Mouse (Mus musculus) urinary bladder, postnatal 10 days (tissue): ENCODE results near the gene Slc25a33.
A peak's percentile ranks its signal among the peaks of the same experiment; 100 is the strongest.

Experiments
- DNase-seq: peaks from one replicate; pipeline ENCODE4 v3.0.0; 2022; ENCODE audit warnings: low spot score

Slc25a33 gene

DNA sequence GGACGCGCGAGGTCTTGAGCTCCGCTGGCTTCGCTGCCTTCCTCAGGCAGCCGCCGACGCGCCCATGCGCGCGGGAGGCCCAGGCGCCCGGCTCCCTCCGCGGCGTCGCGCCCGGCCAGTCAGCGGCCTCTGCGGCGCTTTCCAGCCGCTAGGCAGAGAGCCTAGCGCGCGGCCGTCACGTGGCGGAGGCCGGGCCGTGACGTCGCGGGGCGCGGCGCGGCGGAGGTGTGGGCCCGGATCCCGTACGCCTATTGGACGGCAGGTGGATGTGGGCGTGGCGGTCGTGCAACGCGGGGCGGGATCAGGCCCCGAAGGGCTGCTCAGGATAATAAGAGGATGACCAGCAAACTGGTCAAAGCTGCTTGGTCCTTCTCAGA lies at the start of gene Slc25a33:
Gene Slc25a33 (minus strand): TSS at position 184 of the 377 bp plus-strand sequence.
- DNase-seq: peak; percentile 87

DNA sequence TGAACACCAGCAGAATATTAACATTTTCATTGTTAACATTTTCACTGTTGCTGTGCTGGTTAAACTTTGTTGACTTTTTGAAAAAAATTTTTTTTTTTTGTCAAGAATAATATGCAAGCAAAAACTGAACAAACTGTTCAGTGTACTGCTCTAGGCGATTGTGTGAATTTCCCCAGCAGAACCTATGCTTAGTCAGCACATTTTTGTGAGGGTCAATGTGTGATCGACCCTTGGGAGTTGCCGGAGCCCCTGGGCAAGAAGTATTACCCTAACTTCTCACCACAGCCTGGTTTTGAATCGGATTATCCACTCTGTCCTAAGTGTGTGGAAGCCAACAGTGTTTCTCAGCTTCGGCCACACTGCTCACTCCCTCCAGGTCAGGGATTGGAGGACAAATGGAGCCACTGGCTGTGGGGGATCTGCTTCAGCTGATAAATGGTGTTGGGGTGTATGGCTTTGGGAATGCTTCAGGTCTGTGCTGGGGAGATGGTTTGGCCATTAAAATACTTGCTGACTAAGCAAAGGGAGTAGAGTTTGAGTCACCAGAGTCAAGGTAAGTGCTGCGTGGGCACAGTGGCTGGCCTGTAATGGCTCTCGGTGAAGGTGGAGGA lies 48.6 kb upstream of the Slc25a33 start:
- DNase-seq: no peak

DNA sequence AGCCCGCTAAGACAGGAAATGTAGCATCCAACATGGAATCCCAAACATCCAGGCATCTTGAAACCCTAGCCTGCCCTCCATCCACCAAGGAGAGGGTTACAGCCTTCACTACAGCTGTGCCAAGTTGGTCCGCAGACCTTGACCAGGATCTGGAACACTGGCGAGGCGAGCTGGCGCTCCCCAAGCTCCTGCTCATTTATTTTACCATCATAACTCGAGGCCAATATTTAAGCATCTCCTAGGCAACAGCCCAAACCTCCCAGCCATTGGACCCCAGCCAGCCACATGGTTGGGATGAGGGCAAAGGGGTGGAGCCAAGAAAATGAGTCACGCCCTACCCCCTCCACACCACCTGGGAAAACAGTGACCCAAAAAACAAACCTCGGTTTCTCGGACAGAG lies 48.0 kb upstream of the Slc25a33 start:
- DNase-seq: no peak

DNA sequence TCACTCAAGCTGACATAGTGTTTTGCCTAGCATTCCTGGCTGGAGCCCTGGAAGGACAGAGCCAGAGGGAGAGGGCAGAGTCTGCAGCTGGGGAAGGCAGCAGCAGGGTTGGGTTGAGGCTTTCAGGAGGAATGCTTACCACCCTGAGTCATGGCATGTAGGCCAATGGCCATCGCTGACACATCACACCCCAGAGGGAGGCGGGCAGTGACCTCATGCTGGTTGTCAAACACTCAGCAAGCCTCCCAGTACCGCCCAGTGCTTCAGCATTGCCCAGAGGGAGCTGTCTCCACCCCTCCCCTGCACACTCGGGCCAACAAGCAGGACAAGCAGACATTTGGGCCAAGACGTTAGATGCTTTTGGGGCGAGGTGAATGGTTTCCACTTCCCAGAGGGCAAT lies 46.5 kb upstream of the Slc25a33 start:
- peak; percentile 36 for DNase-seq

DNA sequence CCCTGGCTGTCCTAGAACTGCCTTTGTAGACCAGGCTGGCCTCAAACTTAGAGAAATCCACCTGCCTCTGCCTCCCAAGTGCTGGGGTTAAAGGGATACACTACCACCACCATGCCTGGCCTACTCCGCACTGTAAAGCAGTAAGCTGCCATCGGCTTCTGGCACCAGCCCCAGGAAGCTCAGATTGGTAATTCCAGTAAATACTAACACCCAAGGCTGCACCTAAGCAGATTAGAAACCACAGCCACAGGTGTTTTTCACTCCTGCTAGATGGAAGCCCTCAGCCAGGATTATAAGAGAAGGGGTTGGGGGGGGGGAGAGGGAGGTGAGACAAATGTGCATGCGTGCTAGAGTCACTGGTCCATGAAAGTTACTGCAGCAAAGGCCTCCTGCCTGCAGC lies 45.1 kb upstream of the Slc25a33 start:
- no peak for DNase-seq

DNA sequence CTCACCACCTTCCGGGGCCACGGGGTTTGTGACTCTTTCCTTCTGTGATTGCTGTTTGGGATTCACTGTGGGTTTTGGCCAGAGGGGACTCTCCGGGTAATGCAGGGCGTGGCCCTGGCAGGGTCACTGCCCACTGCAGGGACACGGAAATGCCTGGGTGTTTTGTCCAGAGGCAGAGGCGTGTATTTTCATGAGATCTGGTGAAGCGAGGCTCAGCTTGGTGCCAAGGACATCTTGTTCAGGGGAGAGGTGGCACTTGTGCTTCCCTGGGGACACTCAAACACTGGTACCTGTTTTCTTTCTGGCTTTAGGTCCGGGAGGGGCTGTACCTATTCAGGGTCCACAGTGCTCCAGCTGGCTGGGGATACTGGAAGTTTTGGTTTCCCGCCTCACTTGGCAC lies 42.5 kb upstream of the Slc25a33 start:
- DNase-seq: no peak

DNA sequence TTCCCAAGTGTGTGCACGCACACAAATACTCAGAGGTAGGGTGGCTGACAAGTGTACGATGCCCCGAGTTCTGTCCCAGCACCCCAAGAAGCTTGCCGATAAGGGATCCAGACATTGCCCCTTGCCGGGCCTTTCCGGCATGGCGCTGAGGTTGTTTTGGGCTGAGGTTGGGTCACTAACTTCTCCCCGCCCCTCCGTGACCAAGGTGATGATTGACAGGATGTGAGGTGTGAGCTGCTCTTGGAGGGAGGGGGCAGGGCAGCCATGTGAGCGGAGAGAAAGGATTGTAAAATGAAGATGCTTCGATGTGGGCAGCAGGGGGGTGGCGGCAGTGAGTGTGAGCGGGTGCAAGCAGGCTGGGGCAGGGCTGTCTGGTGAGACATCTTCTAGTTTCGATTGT lies 41.5 kb upstream of the Slc25a33 start:
- no peak for DNase-seq

DNA sequence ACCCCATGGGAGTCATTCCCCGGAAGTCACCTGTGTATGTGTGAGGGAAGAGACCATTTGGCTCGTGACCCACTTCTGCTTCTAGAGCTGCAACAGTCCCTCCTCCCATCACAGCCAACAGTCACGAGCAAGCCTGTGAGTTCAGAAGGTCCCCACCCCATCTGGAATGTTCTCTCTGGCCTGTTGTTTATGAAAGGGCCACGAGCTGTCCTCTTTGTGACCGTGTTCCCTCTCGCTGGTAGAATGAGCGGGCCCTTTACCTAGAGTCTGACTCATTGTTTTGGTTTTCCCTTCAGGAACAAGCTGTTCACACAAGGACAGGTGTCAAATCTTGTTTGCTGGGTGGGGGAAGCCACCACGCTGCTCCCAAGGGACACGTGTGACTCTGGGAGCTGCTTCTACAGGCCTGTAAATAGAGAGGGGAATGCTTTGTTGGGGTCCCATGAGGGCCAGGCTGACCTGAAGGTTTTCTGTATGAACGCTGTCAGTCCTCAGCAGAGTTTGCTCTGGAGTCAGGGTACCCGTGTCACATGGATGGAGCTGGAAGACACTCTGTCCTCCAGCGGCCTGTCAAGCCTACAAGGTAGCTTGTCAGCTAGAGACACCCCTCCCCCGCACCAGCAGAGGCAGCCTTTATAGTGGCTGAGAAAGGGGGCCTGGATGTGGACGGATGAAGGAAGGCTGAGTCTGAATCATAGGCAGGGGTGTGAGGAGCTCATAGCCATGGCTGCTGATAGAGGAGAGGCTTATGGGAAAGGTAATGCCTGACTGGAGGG lies 39.5 kb upstream of the Slc25a33 start:
- no peak for DNase-seq

DNA sequence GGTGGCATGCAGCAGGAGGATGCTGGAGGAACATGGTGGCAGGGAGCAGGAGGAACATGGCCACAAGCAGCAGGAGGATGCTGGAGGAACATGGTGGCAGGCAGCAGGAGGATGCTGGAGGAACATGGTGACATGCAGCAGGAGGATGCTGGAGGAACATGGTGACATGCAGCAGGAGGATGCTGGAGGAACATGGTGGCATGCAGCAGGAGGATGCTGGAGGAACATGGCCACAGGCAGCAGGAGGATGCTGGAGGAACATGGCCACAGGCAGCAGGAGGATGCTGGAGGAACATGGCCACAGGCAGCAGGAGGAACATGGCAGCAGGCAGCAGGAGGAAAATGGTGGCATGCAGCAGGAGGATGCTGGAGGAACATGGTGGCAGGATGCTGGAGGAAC lies 36.3 kb upstream of the Slc25a33 start:
- DNase-seq: peak; percentile 73

DNA sequence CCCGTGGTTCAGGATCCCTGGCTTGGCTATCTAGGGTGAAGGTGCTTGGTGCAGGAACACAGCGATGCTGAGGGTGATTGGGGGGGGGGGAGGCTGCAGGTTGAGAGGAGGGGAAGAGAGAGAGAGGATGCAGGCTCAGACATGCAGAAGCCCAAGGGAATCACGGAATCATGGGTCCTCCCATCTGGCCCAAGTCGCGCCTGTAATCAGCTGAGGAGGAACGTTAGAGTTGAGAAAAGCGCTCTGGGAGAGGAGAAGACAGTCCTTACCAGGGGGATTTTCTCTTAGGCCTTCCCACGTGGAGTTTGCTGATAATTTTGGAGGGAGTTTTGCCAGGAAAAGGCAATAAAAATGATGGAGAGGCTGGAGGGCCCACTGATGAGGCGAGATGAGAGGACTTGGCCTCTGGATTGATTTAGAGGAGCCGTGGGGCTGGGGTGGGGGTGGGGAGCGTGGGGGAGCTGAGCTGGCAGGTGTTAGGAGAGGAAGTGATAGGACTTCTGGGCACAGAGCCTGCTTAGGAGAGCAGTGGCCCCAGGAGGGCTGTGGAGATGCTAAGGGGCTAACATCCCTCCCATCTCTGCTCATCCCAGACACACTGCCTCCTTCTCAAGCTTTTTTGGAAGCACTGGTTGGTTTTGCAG lies 34.6 kb upstream of the Slc25a33 start:
- DNase-seq: no peak

DNA sequence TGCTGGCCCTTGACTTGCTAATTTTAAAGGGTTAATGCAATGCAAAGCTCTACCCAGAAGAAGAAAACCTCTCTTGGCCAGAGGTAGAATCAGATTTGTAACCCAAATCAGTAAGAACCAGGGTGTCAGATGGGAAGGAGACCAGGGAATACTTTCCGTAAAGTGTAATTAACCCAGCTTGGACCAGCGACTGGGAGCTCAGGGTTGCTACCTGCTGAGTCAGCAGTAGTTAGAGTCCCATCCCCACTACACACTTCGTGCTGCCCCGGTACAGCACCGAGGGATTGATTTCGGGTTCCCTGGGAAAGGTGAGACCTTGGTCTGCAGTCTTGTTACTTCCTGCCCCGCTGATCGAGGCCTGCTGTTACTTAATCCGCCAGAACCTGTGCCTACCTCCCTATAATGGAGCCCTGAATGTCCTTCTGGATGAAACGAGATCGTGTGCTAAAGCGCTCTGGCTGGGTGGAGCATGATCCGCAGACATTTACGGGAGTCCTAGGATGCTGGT lies 34.0 kb upstream of the Slc25a33 start:
- no peak for DNase-seq

DNA sequence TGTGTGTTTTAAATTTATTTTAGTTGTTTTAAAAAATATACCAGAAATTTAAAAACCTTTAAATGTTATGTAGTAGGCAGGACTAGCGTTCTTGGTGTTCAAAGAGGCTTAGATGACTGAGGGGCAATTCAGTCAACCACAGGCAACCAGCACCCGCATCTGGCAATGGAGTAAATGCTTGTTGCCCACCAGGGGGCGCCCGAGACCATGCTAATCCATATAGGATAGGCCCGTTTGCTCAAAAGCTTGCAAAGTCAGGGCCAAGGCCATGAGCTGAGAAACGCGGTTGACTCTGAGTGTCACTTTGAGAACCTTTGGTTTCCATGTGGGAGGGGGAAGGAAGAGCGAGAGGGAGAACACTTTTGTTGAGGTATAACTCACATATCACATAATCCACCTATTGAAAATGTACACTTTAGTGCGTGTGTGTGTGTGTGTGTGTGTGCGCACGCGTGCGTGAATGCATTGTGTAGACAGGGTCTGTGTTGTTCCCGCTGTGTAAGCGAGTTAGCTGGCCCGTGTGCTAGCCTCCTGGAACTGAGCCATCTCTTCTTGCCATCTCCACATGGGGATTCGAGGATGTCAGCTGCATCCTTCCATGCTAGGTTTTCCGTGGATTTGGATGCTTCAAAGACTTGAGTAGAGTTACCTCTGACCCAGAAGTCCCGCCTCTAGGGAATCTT lies 32.8 kb upstream of the Slc25a33 start:
- peak; percentile 85 for DNase-seq

DNA sequence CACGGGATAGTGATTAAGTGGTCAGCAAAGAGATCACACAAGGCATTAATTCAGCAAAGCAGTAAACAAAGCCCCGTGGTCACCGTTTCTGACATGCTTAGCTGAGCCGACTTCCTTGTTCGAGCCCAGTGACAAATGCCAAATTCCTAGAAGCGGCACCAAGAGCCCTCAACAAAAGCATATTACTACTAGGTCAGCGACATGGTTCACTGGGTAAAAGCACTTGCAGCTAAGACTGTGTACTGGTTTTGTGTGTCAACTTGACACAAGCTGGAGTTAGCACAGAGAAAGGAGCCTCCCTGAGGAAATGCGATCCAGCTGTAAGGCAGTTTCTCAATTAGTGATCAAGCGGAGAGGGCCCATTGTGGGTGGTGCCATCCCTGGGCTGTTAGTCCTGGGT lies 28.2 kb upstream of the Slc25a33 start:
- no peak for DNase-seq

DNA sequence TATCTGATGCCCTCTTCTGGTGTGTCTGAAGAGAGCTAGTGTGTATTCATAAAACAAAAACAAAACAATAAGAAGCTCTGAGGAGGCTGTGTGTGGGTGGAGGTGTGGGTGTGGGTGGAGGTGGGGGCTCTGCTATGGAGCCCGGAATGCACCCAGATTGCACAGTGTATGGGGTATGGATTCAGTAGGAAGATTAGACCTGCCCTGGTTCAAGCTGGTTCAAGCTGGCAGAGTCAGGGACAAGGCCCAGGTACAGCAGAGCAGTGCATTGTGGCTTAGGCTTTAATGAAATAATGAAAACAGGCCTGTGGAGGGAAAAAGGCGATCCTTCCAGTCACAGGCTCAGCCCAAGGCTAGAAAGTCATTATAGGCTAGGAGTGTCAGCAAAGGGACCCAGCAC lies 26.5 kb upstream of the Slc25a33 start:
- no peak for DNase-seq

DNA sequence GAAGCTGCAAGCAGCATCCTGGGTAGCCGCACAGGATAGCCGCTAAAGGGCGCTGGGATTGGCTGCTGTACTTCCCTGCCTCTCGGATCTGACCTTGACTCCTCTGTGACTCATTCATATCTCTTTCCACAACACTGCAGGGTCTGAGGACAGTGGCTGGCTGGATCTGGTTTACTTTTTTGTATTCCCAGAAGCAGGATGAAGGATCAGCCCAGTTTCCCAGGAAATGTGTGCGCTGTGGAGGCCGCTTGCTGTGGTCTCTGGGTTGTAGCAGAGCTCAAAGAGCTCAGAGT lies 26.0 kb upstream of the Slc25a33 start:
- DNase-seq: no peak

DNA sequence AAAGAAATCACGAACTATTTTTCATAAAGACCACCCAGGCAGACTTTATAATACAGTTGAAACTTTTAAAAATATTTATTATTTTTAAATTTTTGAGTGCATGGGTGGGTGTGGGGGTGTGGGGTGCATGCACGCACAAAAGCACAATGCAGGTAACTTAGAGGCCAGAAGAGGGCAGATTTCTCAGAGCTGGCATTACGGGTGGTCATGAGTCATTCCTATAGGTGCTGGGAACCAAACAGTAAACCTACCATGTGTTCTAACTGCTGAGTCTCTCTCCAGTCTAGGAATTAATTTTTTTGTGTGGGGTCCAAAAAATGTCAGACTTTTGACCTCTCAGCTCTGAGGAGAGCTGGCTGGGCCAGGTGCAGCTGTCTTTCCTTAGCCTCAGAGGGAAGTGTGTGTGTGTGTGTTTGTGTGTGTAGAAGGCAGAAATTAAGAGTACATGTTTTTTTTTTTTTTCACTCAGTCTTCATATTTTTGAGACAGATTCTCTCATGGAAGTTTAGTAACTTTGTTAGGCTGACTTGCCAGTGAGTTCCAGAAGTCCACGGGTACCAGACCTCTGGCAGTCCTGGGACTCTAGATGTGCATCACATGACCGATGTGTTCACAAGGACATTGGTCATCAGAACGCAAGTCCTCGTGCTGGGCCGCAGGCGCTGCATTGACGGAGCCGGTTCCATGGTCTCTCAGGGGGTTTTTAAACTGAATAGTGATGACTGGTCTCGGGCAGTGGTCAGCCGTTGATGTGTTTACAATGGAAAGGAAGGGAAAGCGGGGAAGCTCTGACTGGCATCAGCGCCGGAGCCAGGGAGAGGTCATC lies 25.5 kb upstream of the Slc25a33 start:
- no peak for DNase-seq

DNA sequence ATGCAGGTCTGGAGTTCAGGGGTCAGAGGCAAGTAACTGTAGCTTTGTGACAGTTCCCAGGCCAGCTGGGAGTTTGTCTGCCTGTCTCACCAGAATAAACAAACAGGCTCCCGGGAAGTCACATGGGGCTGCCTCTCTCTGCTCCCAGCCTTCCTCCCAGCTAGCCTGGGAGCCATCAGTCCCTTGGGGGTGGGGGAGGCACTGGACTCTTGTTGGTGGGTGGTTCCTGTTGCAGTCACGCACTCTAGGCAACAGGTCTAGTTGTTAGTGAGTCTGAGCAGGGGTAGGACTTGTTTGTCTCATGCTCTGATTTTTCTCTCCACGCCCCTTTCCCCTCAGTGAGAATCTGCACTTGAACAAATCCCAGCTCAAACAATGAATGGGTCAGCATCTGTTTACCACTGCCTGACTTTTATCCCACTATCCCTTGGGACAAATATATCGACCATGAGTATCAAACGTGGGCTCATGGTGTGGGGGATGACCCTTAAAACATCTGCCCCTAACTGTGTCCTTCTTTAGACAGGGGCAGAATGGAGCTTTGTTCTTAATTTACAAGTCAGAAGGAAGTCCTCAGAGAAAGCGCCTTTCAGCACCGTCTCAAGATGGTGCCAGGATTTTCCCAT lies 24.7 kb upstream of the Slc25a33 start:
- no peak for DNase-seq

DNA sequence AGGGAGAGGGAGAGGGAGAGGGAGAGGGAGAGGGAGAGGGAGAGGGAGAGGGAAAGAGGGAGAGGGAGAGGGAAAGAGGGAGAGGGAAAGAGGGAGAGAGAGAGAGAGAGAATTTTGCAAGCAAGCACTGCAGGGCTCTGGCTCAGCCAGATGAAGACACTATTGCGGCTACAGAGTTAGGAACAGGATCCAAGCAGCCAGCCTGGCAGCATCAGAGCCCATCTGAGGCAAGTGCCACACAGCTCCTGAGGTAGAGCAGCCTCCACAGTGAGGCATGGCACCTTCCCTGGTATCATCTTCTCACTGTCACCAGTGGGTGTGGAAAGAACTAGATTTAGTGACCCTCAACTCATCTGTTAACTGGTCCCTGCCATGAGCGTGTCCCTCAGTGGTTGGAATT lies 24.0 kb upstream of the Slc25a33 start:
- no peak for DNase-seq

DNA sequence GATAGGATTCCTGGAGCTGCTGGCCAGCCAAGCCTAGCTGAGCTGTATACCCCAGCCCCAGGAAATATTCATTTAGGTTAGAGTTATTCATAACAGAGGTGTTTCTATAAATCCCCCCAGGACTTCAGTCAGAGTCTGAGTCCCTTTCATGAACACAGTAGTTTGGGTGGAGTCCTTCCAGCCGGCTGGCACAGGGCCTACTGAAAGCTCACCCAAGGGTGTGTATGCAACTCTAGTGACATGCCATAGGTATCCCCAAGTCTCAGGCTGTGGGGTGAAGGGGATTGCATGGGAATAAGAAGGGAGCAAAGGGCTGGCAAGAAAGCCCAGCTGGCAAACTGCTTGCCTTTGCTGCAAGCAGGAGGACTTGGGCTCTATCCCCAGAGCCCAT lies 23.1 kb upstream of the Slc25a33 start:
- no peak for DNase-seq

DNA sequence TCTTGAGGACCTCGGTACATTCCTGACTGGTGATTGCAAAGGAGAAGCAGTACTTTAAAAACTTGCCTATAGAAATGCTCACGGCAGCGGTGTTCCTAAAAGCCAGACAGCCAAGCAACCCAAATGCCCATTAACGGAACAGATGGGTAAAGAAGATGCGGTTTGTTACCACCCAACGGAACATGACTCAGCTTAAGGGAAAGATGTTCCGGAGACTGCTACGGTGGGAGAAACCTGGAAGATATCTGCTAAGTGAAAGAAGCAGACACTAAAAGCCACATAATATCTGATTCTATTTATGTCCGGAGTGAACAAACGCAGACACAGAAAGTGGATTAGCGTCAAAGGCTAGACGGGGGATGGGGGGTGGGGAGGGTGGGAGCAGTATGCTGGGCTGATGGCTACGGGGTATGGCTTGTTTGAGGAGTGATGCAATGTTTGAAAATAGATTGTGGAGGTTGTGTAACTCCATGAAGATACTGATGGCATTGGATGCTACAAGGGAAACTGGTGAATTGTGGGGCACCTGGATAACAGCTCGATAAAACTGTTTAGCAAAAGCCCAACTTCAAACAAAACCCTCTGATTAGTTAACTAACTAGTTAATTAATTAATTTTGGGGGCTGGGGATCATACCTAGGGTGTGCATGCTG lies 22.6 kb upstream of the Slc25a33 start:
- DNase-seq: no peak

DNA sequence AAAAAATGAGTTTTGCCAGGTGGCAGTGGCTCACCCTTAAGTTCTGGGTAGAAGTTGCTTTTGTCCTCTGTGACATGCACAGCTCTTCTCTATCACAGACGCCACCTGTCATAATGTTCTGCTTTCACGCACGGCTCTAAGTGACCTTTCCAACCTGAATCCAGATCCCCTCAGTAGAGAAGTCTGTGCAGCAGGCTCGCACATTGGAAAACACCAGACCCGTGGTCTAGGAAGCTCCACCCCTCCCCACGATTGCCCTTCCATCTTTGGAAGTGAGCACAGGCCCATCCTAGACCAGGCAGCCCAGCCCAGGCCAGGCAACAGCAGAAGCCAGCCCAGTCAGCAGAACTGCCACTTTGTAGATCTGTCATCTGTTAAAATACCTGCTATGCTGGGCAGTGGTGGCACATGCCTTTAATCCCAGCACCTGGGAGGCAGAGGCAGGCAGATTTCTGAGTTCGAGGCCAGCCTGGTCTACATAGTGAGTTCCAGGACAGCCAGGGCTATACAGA lies 20.9 kb upstream of the Slc25a33 start:
- no peak for DNase-seq
